In the genomic region with DNA sequence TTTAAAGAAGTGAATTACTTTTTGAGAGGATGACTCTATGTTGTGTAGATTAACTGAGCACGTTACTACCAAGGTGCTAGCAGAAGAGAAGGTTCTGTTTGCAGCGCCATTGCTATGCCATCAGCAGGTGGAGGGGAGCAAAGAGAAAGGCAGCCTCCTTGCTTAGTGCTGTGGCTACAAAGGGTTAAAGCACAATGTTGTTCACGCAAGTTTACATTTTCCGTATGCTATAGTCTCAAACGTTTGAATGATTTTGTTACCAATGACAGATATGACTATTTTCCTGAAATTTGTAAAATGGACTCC, we compare ENCODE assay signal across 15 mouse cellular contexts.
DNase-seq lines count a peak whose midpoint lies in the region; ATAC-seq lines count a peak whose summit lies in the region.
"Had no signal": no experiment of that assay in that cellular context is flagged by ENCODE, and none has a peak within 500 bp of the region (broad histone marks: within the 10 kb centered on the region; RNA-seq: fewer than 3 reads in every experiment).

No protein-coding gene starts in this region.

- peak overlapping the region; percentile 39 for H3K4me2 ChIP-seq in forebrain, embryonic 15.5 days (replicated peaks)
- H3K4me2 ChIP-seq in limb, embryonic 13.5 days (replicated peaks): peak overlapping the region; percentile 47
- peak overlapping the region; percentile 42 for H3K4me2 ChIP-seq in midbrain, embryonic 16.5 days (ENCODE audit: low read length)
- H3K4me2 ChIP-seq: embryonic facial prominence, embryonic 15.5 days; kidney, embryonic 15.5 days; liver, embryonic 15.5 days had no signal

- 27% methylated on average over 5 of the region's 5 CpGs for WGBS in forebrain, embryonic 15.5 days
- 36% methylated on average over 5 of the region's 5 CpGs for WGBS in limb, embryonic 13.5 days
- 19% methylated on average over 5 of the region's 5 CpGs for WGBS in midbrain, embryonic 16.5 days

- no peak overlapping the region for H3K9ac ChIP-seq in forebrain, embryonic 15.5 days (replicated peaks)
- no peak overlapping the region for H3K9ac ChIP-seq in limb, embryonic 13.5 days
- no peak overlapping the region for H3K9ac ChIP-seq in midbrain, embryonic 16.5 days (ENCODE audit: low read depth, low read length)
- H3K9ac ChIP-seq: embryonic facial prominence, embryonic 15.5 days; kidney, embryonic 15.5 days; liver, embryonic 15.5 days had no signal

- no peak overlapping the region for H3K27ac ChIP-seq in forebrain, embryonic 15.5 days (replicated peaks)
- H3K27ac ChIP-seq in limb, embryonic 13.5 days: no peak overlapping the region
- no peak overlapping the region for H3K27ac ChIP-seq in midbrain, embryonic 16.5 days (ENCODE audit: low read length)
- H3K27ac ChIP-seq: embryonic facial prominence, embryonic 15.5 days; kidney, embryonic 15.5 days; liver, embryonic 15.5 days had no signal

- H3K36me3 ChIP-seq in forebrain, embryonic 15.5 days: no peaks in the 10 kb centered on the region
- H3K36me3 ChIP-seq in limb, embryonic 13.5 days: no peaks in the 10 kb centered on the region
- H3K36me3 ChIP-seq in midbrain, embryonic 16.5 days (ENCODE audit: control insufficient read depth, insufficient read depth, low read length): no peaks in the 10 kb centered on the region
- H3K36me3 ChIP-seq: embryonic facial prominence, embryonic 15.5 days; kidney, embryonic 15.5 days; liver, embryonic 15.5 days had no signal

- no peaks in the 10 kb centered on the region for H3K9me3 ChIP-seq in forebrain, embryonic 15.5 days
- H3K9me3 ChIP-seq in limb, embryonic 13.5 days: no peaks in the 10 kb centered on the region
- no peaks in the 10 kb centered on the region for H3K9me3 ChIP-seq in midbrain, embryonic 16.5 days (replicated peaks; ENCODE audit: control insufficient read depth, low read length, poor library complexity, severe bottlenecking)
- H3K9me3 ChIP-seq: embryonic facial prominence, embryonic 15.5 days; kidney, embryonic 15.5 days; liver, embryonic 15.5 days had no signal

- DNase-seq in frontal cortex, postnatal 36 days (ENCODE audit: low spot score in 2 of 2): no peak
- DNase-seq in embryo, embryonic 10 days (ENCODE audit: low spot score): no peak
- DNase-seq in urinary bladder, adult 18-20 months (ENCODE audit: low spot score in 2 of 2): no peak
- DNase-seq in adipocyte (ENCODE audit: low spot score): no peak
- DNase-seq: adrenal gland, postnatal 25 days; cerebellum, adult 8-10 months; lung, postnatal 10 days; right cerebral cortex, postnatal 25 days had no signal

- H3K4me3 ChIP-seq in forebrain, embryonic 15.5 days: peak overlapping the region; percentile 14
- H3K4me3 ChIP-seq in limb, embryonic 13.5 days: no peak overlapping the region
- peak overlapping the region; percentile 28 for H3K4me3 ChIP-seq in midbrain, embryonic 16.5 days (ENCODE audit: low read depth, low read length)
- H3K4me3 ChIP-seq: embryonic facial prominence, embryonic 15.5 days; kidney, embryonic 15.5 days; liver, embryonic 15.5 days had no signal

- no peaks in the 10 kb centered on the region for H3K27me3 ChIP-seq in forebrain, embryonic 15.5 days
- 0 out of 2 replicates have a peak, but pooled peaks cover 2% of the 10 kb centered on the region for H3K27me3 ChIP-seq in limb, embryonic 13.5 days
- H3K27me3 ChIP-seq in midbrain, embryonic 16.5 days (ENCODE audit: control insufficient read depth, insufficient read depth, low read depth, low read length): no peaks in the 10 kb centered on the region; the same call in 1 of the 2 replicates
- H3K27me3 ChIP-seq: embryonic facial prominence, embryonic 15.5 days; kidney, embryonic 15.5 days; liver, embryonic 15.5 days had no signal

- peaks cover 29% of the 10 kb centered on the region for H3K4me1 ChIP-seq in forebrain, embryonic 15.5 days
- peaks cover 22% of the 10 kb centered on the region for H3K4me1 ChIP-seq in limb, embryonic 13.5 days
- H3K4me1 ChIP-seq in midbrain, embryonic 16.5 days (ENCODE audit: control insufficient read depth, insufficient read depth, low read length): peaks cover 14% of the 10 kb centered on the region; the same call in 1 of the 2 replicates
- H3K4me1 ChIP-seq: liver, embryonic 15.5 days had no signal

- 0 out of 2 replicates have a peak, but pooled peaks have one; percentile 60 for ATAC-seq in frontal cortex, adult (ENCODE audit: low TSS enrichment)
- no peak for ATAC-seq in forebrain, embryonic 15.5 days (replicated peaks)
- peak; percentile 26; the same call in 1 of the 2 replicates for ATAC-seq in limb, embryonic 13.5 days (ENCODE audit: low FRiP score, low read depth)
- ATAC-seq in midbrain, embryonic 16.5 days: no peak; the same call in 1 of the 2 replicates

Comparison
In these comparisons a context has a peak if more than half of its experiments do, and no peak if none do; other contexts are left out.
1. ATAC-seq: peak in frontal cortex, adult (single experiment) and limb, embryonic 13.5 days (single experiment); none in forebrain, embryonic 15.5 days (single experiment) and midbrain, embryonic 16.5 days (single experiment).
2. Peak in every context shown above with its lines, with median percentiles within 50 percentile points of each other: H3K4me2 ChIP-seq.